Mouse (Mus musculus) gastrocnemius, adult 2 months (tissue): Measurements from ENCODE around the gene Pidd1. TPM values are rescaled to one million over a fixed set of nuclear protein-coding genes. Genes with fewer than 3 reads are reported as not detected.

Experiments used
- DNase-seq: peaks from one replicate; pipeline ENCODE4 v3.0.0; 2022
- H3K27ac ChIP-seq: fragments of 200-600 bp; 2 replicates; pipeline ENCODE4 v1.8.1; 2022; ENCODE audit warnings: mild to moderate bottlenecking
- H3K4me3 ChIP-seq: fragments of 200-600 bp; 2 replicates; pipeline ENCODE4 v1.8.1; 2022; ENCODE audit warnings: mild to moderate bottlenecking, moderate library complexity
- CTCF ChIP-seq: fragments of 200-600 bp; IDR thresholded peaks from 2 replicates; pipeline ENCODE4 v1.8.1; 2022; ENCODE audit warnings: antibody characterized with exemption, mild to moderate bottlenecking, moderate library complexity
- intact Hi-C: fragments of 180-260 bp; cut with DNase I; formaldehyde crosslinking; loops from one replicate; pipeline ENCODE4 v1.15.1; 2025
- total RNA-seq, 2 experiments: library from RNA; stranded (reverse); gene quantifications; 2 replicates each; pipeline ENCODE4 v1.2.3; 2021

Pidd1 gene
- total RNA-seq, 2 experiments from 2014 or later: 0.08 to 0.20 TPM

- DNase-seq: peak; percentile 45
- peak overlapping the region; percentile 98 for H3K27ac ChIP-seq
- intact Hi-C loops: no loop called here
- peak overlapping the region; percentile 97 for H3K4me3 ChIP-seq
- TF ChIP-seq CTCF: no peak
These were observed 34.5 kb upstream of the Pidd1 start for GRCm38 (mm10) chr7:141478270-141478748.

- peak; percentile 17 for DNase-seq
- peak overlapping the region; percentile 97 for H3K4me3 ChIP-seq
- TF ChIP-seq CTCF: no peak
- H3K27ac ChIP-seq: peak overlapping the region; percentile 98
- intact Hi-C loops: no loop called here
These were observed 33.9 kb upstream of the Pidd1 start for GRCm38 (mm10) chr7:141477578-141478269.

- intact Hi-C loops: no loop called here
- Histone ChIP-seq H3K4me3 (peak overlapping the region; percentile 97), H3K27ac (peak overlapping the region; percentile 98)
- no peak for TF ChIP-seq CTCF
- peak; percentile 55 for DNase-seq
These were observed 33.2 kb upstream of the Pidd1 start for GRCm38 (mm10) chr7:141476981-141477370.

DNA sequence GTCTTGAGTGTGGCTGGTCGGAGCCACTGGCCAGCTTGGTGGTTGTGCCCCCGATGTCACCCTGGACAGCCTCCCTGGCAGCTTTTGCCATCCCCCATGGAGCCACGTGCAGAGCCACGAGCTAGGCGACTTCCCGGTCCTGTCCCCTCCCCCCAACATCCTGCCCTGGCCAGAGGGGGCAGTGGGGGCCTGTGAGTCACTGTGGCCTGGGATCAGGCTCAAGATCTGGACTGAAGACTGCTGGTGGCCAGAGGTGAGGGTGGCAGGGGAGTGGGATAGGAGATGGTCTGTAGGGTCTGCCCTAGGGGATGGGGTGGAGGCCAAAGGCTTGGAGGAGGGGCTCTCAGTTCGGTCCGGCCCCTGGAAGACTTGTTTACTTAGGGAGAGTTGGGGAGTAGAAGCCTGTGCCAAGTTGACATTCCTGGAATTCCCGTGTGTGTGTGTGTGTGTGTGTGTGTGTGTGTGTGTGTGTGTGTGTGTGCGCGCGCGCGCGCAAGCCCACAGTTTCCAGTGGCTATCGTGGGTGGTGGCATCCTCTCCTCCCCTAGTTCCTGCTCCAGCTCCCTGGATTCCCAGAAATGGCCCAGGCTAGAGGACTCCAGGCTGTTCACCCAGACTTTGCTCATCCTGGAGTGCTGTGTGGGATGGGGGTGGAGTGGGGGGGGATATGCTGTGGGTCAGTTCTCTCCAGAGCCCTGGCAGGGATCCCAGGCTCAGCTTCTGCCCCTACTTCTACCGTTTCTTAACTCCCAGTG lies 32.6 kb upstream of the Pidd1 start:
- Histone ChIP-seq H3K27ac (peak overlapping the region; percentile 98), H3K4me3 (peak overlapping the region; percentile 97)
- TF ChIP-seq CTCF: peak; percentile 23; the same call in 1 of the 2 replicates
- intact Hi-C loops: no loop called here
- peak; percentile 86 for DNase-seq

DNA sequence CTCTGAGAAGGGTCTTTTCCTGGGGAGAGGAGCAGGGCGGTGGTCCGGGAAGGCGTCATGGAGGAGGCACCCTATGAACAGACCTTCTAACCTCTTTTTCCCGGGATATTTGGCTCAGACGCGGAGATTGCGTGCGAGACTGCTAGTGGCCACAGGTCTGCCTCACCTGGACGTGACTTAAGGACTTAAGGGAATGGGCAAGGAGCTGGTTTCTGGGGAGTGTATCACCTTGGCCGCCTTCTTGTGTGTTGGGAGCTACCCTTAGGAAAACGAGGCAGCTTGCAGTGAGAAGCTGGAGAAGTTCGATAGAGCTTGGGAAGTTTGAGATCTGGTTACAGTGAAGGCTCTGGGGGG lies 32.0 kb upstream of the Pidd1 start:
- no peak for TF ChIP-seq CTCF
- peak overlapping the region; percentile 98 for H3K27ac ChIP-seq
- H3K4me3 ChIP-seq: peak overlapping the region; percentile 97
- intact Hi-C loops: no loop called here
- no peak for DNase-seq

- intact Hi-C loops: no loop called here
- peak; percentile 19; the same call in 1 of the 2 replicates for TF ChIP-seq CTCF
- Histone ChIP-seq H3K27ac (peak within 1 kb of the TSS; percentile 98), H3K4me3 (peak within 1 kb of the TSS; percentile 97)
- DNase-seq: peak; percentile 91
These were observed 31.4 kb upstream of the Pidd1 start, which contains the start of the genes Polr2l and Tspan4 for GRCm38 (mm10) chr7:141475011-141475804. TSS of gene Polr2l (minus strand) at chr7:141475132. TSS of gene Tspan4 (plus strand) at chr7:141475240.

DNA sequence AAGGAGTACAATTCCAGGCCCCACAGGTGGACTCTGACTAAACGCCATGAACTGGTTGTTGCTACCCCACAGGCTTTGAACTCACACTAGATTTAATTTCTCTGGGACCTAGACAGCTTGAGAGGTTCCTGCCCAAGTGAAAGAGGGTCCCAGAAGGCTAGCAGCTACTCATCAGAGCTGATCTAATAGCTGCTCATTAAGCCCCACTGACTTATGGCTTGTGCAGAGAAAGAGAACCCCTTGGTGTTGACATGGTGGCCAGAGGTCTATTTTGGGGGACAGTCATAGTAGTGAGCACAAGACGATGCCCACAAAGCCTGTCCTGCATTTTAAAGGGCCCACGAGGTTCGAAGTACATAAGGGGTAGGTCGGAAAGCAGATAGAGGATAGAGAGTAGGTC lies 30.3 kb upstream of the Pidd1 start:
- intact Hi-C loops: no loop called here
- peak overlapping the region; percentile 98 for H3K27ac ChIP-seq
- peak overlapping the region; percentile 97 for H3K4me3 ChIP-seq
- TF ChIP-seq CTCF: no peak
- peak; percentile 16 for DNase-seq

GRCm38 (mm10) chr7:141472763-141473162 lies 28.9 kb upstream of the Pidd1 start:
- intact Hi-C loops: no loop called here
- TF ChIP-seq CTCF: no peak
- DNase-seq: peak; percentile 18
- Histone ChIP-seq H3K4me3 (no peak overlapping the region), H3K27ac (no peak overlapping the region)

DNA sequence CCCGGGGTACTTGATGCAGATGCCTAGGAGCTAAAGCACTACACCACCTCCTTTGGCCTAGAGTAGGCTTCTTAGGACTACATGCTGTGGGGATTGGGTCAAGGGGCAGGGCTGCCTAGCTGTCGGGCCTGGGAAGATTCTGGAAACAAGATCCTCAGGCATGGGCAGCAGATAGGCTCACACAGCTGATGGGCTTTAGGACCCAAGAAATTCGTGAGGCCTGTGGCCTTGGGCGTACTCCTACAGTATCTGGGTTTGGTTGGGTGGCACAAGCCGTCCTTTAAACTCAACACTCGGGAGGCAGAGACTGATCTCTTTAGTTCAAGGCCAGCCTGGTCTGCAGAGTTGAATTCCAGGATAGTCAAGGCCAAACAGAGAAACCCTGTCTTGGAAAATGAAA lies 28.4 kb upstream of the Pidd1 start:
- Histone ChIP-seq H3K27ac (no peak overlapping the region), H3K4me3 (no peak overlapping the region)
- TF ChIP-seq CTCF: no peak
- intact Hi-C loops: no loop called here
- DNase-seq: no peak

DNA sequence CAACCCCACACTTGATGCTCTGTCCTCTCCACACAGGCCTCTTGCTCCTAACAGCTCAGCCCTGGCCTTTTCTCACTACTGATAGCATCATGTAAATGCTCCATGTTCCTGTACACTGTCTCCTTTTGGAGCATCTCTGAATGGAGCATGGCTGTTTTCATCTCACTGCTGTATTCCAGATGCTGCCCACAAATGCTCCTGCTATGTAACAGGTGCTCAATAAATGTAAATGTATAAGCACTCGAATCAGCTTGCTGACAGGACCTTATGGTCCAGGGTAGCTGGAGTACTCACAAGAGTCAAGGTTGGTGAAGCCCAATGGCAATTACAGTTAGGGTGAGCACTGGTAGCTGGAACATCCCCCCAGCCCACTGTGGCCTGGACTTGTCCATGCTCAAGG lies 27.4 kb upstream of the Pidd1 start:
- DNase-seq: no peak
- H3K4me3 ChIP-seq: no peak overlapping the region
- TF ChIP-seq CTCF: no peak
- intact Hi-C loops: no loop called here
- H3K27ac ChIP-seq: no peak overlapping the region

- peak; percentile 16 for DNase-seq
- TF ChIP-seq CTCF: no peak
- Histone ChIP-seq H3K4me3 (no peak overlapping the region), H3K27ac (no peak overlapping the region)
- intact Hi-C loops: no loop called here
These were observed 26.8 kb upstream of the Pidd1 start for GRCm38 (mm10) chr7:141470637-141470944.

DNA sequence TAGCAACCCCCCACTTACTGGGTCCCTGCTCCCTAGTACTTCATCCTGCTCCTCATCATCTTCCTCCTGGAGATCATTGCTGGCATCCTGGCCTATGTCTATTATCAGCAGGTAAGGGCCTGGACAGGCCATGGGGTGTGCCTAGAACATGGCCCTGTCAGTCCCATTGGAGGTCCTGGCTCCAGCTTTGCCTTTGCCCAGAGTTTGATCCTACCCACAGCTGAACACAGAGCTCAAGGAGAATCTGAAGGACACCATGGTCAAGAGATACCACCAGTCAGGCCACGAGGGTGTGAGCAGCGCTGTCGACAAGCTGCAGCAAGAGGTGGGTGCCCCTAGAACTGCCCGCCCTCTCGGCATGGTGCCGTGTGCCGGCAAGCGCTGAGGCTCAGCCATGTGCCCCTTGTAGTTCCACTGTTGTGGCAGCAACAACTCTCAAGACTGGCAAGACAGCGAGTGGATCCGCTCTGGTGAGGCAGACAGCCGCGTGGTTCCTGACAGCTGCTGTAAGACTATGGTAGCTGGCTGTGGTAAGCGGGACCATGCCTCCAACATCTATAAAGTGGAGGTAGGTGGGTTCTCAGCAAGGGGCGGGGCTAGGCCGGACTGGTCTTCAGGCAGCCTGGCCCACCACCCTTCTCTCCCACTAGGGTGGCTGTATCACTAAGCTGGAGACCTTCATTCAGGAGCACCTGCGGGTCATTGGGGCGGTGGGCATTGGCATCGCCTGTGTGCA lies 26.2 kb upstream of the Pidd1 start:
- peak; percentile 21 for DNase-seq
- peak overlapping the region; percentile 94 for H3K27ac ChIP-seq
- peak overlapping the region; percentile 87 for H3K4me3 ChIP-seq
- no peak for TF ChIP-seq CTCF
- intact Hi-C loops: no loop called here
